Mouse (Mus musculus) activated CD4-positive, CD25-positive, alpha-beta regulatory T cell (primary cell): ENCODE measurements around the gene Lce1c. TPM values are rescaled to one million over a fixed set of nuclear protein-coding genes. Genes with fewer than 3 reads are reported as not detected.

Source experiments
- polyA plus RNA-seq, 2 experiments: library from polyadenylated mRNA; unstranded; fragments of 100-300 nt; shearing (Covaris generic); gene quantifications; one replicate each; pipeline ENCODE4 v1.2.1; 2017

Lce1c gene
- not detected for polyA plus RNA-seq

DNA sequence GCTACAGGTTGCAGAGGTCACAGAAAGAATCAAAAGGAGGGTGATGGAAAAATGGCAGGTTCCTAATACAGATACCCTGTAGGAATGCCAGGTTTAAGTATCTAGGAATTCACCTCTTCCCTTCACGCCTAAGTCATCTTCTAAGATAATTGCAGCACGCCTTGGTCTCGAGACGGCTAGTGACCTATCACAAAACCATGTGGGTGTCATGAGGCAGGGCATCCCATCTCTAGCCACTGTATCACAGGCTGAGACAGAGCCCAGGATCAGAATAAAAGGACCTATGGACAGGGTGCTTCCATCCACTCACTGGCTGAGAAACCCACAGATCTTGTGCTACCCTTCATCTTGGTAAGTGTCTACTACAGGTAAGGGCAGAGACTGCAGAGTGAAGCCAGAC is at the start of gene Lce1c:
Gene Lce1c, plus strand, starts transcription at position 301 of the 400 bp plus-strand sequence.

DNA sequence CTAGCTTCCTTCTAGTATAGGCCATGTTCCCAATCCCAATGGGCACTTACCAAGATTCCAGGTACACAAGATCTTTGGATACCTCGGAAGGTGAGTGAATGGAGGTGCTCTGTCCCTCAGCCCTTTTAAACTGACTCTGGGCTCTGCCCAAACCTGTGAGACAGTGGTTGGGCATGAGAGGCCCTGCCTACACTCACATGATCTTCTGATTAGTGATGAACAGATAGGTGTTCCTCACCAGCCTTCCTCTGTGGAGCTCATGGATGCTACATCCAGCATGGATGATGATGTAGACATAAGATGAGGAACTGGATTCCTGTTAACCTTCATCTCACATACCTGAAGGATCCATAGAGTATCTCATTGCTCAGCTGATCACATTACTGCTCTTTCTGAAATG is 30.8 kb upstream of the Lce1c start, which contains the start of gene Lce1a1:
Gene Lce1a1, minus strand, starts transcription at position 101 of the 400 bp plus-strand sequence.

GRCm38 (mm10) chr3:92656826-92657225 is 22.2 kb upstream of the Lce1c start, which contains the start of gene Lce1b:
Gene Lce1b (minus strand): TSS chr3:92656926.

DNA sequence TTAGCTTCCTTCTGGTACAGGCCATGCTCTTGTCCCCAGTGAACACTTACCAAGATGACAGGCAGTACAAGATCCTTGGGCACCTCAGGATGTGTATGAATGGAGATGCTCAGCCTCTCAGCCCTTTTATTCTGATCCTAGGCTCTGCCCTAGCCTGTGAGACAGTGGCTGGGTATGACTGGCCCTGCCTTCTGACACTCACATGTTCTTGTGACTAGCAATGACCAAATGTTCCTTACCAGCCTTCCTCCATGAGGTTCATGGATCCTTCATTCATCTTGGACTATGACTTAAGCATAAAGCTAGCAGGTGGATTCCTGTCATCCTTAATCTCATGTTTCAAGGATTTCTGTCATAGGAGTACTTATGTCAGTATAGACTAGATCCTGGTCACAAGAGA is 8.8 kb upstream of the Lce1c start, which contains the start of gene Lce1a2:
Gene Lce1a2, minus strand, starts transcription at position 101 of the 400 bp plus-strand sequence.

DNA sequence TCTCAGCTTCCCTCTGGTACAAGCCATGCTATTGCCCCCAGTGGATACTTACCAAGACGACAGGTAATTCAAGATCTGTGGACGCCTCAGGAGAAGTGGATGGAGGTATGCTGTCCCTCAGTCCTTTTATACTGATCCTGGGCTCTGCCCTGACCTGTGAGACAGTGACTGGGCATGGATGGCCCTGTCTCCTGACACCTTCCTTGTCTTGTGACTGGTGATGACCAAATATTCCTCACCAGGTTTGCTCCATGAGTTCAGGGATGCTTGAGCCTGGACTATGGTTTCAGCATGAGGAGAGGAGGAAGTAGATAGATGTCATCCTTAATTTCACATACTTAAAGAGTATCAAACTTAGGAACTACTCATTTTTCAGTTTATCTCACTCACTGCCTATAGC is 8.1 kb downstream of the Lce1c start, which contains the start of gene Lce1d:
Gene Lce1d, minus strand, starts transcription at position 101 of the 400 bp plus-strand sequence.

GRCm38 (mm10) chr3:92708974-92709373 is 29.9 kb downstream of the Lce1c start, which contains the start of gene Lce1e:
Gene Lce1e (minus strand): TSS chr3:92709074.

GRCm38 (mm10) chr3:92720250-92720649 is 41.2 kb downstream of the Lce1c start, which contains the start of gene Lce1f:
Gene Lce1f (minus strand): TSS chr3:92720350.

Other genes with a start within 250 kb of the Lce1c start
- gene Gm9774, start 249.8 kb upstream of the Lce1c start, polyA plus RNA-seq: 10 to 100 TPM; 17.1 to 28.3 TPM
- not detected for gene Sprr2k, start 246.7 kb upstream of the Lce1c start, polyA plus RNA-seq
- gene Sprr1b, start 240.5 kb upstream of the Lce1c start, polyA plus RNA-seq: not detected
- under 1 TPM in 1 of 2 experiments, not detected in 1; 0.52 TPM for gene Sprr3, start 220.5 kb upstream of the Lce1c start, polyA plus RNA-seq
- not detected for gene Sprr1a, start 193.4 kb upstream of the Lce1c start, polyA plus RNA-seq
- gene Sprr4, start 178.8 kb upstream of the Lce1c start, polyA plus RNA-seq: not detected
- gene 2310046K23Rik, start 144.7 kb upstream of the Lce1c start, polyA plus RNA-seq: not detected
- gene Ivl, start 105.5 kb upstream of the Lce1c start, polyA plus RNA-seq: not detected
- gene Smcp, start 90.2 kb upstream of the Lce1c start, polyA plus RNA-seq: not detected
- not detected for gene 2210017I01Rik, start 71.8 kb upstream of the Lce1c start, polyA plus RNA-seq
- gene Lce6a, start 57.6 kb upstream of the Lce1c start, polyA plus RNA-seq: not detected
- gene Lce1a1, start 30.9 kb upstream of the Lce1c start, polyA plus RNA-seq: not detected
- not detected for gene Lce1b, start 22.3 kb upstream of the Lce1c start, polyA plus RNA-seq
- not detected for gene Lce1a2, start 8.9 kb upstream of the Lce1c start, polyA plus RNA-seq
- not detected for gene Lce1d, start 8.0 kb downstream of the Lce1c start, polyA plus RNA-seq
- gene Lce1e, start 29.8 kb downstream of the Lce1c start, polyA plus RNA-seq: not detected
- not detected for gene Lce1f, start 41.1 kb downstream of the Lce1c start, polyA plus RNA-seq
- not detected for gene Gm38119, start 59.8 kb downstream of the Lce1c start, polyA plus RNA-seq
- not detected for gene Lce1g, start 73.1 kb downstream of the Lce1c start, polyA plus RNA-seq
- gene Lce1h, start 85.8 kb downstream of the Lce1c start, polyA plus RNA-seq: not detected
- gene Lce1i, start 99.7 kb downstream of the Lce1c start, polyA plus RNA-seq: not detected
- gene Lce1j, start 111.3 kb downstream of the Lce1c start, polyA plus RNA-seq: not detected
- not detected for gene Lce1k, start 128.6 kb downstream of the Lce1c start, polyA plus RNA-seq
- gene Kprp, start 148.0 kb downstream of the Lce1c start, polyA plus RNA-seq: not detected
- gene Lce1l, start 172.0 kb downstream of the Lce1c start, polyA plus RNA-seq: not detected
- gene 2310050C09Rik, start 191.0 kb downstream of the Lce1c start, polyA plus RNA-seq: not detected
- not detected for gene Lce3a, start 247.0 kb downstream of the Lce1c start, polyA plus RNA-seq